Mouse (Mus musculus): ENCODE data around the gene Hsph1. TPM values are rescaled to one million over a fixed set of nuclear protein-coding genes. Genes with fewer than 3 reads are reported as not detected.

The Hsph1 gene
- polyA plus RNA-seq, 1 experiment from 2014 or later: 23.5 TPM

- no peaks in the 10 kb centered on the region for H3K27me3 ChIP-seq (ENCODE audit: control insufficient read depth, insufficient read depth, low read length)
- 82% methylated on average over 14 of the region's 14 CpGs for WGBS
- no peak overlapping the region for H3K4me3 ChIP-seq (ENCODE audit: control insufficient read depth in 1 of 2, insufficient read depth in 1 of 2, low read depth in 1 of 2, low read length in 2 of 2)
- no peak for ATAC-seq (ENCODE audit: insufficient number of reproducible peaks, insufficient read depth, low FRiP score, low read depth)
- H3K9ac ChIP-seq (ENCODE audit: low read length): no peak overlapping the region
- no peak overlapping the region for H3K27ac ChIP-seq (replicated peaks in 1 of 2; ENCODE audit: control insufficient read depth in 1 of 2, insufficient read depth in 1 of 2, low read depth in 2 of 2, low read length in 2 of 2)
- H3K9me3 ChIP-seq (ENCODE audit: control insufficient read depth, low read length): no peaks in the 10 kb centered on the region
- peaks cover 12 to 13% of the 10 kb centered on the region in 2 experiments for H3K4me1 ChIP-seq (ENCODE audit: control insufficient read depth in 2 of 2, insufficient read depth in 2 of 2, low read length in 2 of 2)
- no peak overlapping the region for H3K4me2 ChIP-seq (ENCODE audit: low read length)
- no peaks in the 10 kb centered on the region for H3K36me3 ChIP-seq (ENCODE audit: control insufficient read depth, insufficient read depth, low read length)
Measured at GRCm38 (mm10) chr5:149649499-149650178, 13.5 kb upstream of the Hsph1 start.

DNA sequence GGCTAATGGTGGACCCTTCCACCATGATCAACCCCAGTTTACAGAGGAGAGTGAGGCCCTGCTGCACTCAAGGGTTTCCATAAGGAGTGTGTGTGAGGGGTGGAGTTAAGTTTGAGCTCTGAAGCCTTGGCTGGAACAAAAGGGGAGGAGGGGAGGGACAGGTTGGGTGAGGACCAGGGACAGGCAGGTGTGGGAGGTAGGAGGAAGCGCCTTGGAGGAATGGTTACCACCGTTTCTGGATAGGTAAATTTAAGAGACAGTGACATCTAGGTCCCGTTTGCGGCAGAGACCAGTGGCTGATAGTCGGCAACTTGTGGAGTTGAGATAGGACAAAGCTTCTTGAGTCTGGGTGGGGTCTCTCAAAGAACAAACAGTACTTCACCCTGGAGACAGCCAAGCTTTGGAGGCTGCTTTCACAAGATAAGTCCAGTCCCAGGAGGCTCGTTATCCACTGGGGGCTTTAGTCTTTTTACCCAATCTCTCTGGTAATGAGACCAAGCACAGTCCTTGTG lies 12.8 kb upstream of the Hsph1 start:
- Histone ChIP-seq H3K9ac (ENCODE audit: low read length) (no peak overlapping the region), H3K27ac (replicated peaks in 1 of 2; ENCODE audit: control insufficient read depth in 1 of 2, insufficient read depth in 1 of 2, low read depth in 2 of 2, low read length in 2 of 2) (no peak overlapping the region), H3K4me1 (ENCODE audit: control insufficient read depth in 2 of 2, insufficient read depth in 2 of 2, low read length in 2 of 2) (peaks cover 12 to 13% of the 10 kb centered on the region in 2 experiments), H3K9me3 (ENCODE audit: control insufficient read depth, low read length) (no peaks in the 10 kb centered on the region), H3K27me3 (ENCODE audit: control insufficient read depth, insufficient read depth, low read length) (no peaks in the 10 kb centered on the region), H3K4me2 (ENCODE audit: low read length) (no peak overlapping the region), H3K4me3 (ENCODE audit: control insufficient read depth in 1 of 2, insufficient read depth in 1 of 2, low read depth in 1 of 2, low read length in 2 of 2) (no peak overlapping the region), H3K36me3 (ENCODE audit: control insufficient read depth, insufficient read depth, low read length) (no peaks in the 10 kb centered on the region)
- ATAC-seq (ENCODE audit: insufficient number of reproducible peaks, insufficient read depth, low FRiP score, low read depth): no peak
- WGBS: 34% methylated on average over 6 of the region's 6 CpGs

- Histone ChIP-seq H3K4me3 (ENCODE audit: control insufficient read depth in 1 of 2, insufficient read depth in 1 of 2, low read depth in 1 of 2, low read length in 2 of 2) (no peak overlapping the region), H3K27me3 (ENCODE audit: control insufficient read depth, insufficient read depth, low read length) (no peaks in the 10 kb centered on the region), H3K27ac (replicated peaks in 1 of 2; ENCODE audit: control insufficient read depth in 1 of 2, insufficient read depth in 1 of 2, low read depth in 2 of 2, low read length in 2 of 2) (no peak overlapping the region), H3K9ac (ENCODE audit: low read length) (no peak overlapping the region), H3K36me3 (ENCODE audit: control insufficient read depth, insufficient read depth, low read length) (no peaks in the 10 kb centered on the region), H3K4me1 (ENCODE audit: control insufficient read depth in 2 of 2, insufficient read depth in 2 of 2, low read length in 2 of 2) (peaks cover 12 to 13% of the 10 kb centered on the region in 2 experiments), H3K4me2 (ENCODE audit: low read length) (no peak overlapping the region), H3K9me3 (ENCODE audit: control insufficient read depth, low read length) (no peaks in the 10 kb centered on the region)
- ATAC-seq (ENCODE audit: insufficient number of reproducible peaks, insufficient read depth, low FRiP score, low read depth): no peak
- WGBS: 29% methylated on average over 4 of the region's 4 CpGs
Measured at GRCm38 (mm10) chr5:149648196-149648595, 12.0 kb upstream of the Hsph1 start.

- ATAC-seq (ENCODE audit: insufficient number of reproducible peaks, insufficient read depth, low FRiP score, low read depth): no peak
- 78% methylated on average over 8 of the region's 8 CpGs for WGBS
- no peak overlapping the region for H3K9ac ChIP-seq (ENCODE audit: low read length)
- peaks cover 12 to 13% of the 10 kb centered on the region in 2 experiments for H3K4me1 ChIP-seq (ENCODE audit: control insufficient read depth in 2 of 2, insufficient read depth in 2 of 2, low read length in 2 of 2)
- no peaks in the 10 kb centered on the region for H3K36me3 ChIP-seq (ENCODE audit: control insufficient read depth, insufficient read depth, low read length)
- H3K4me3 ChIP-seq (ENCODE audit: control insufficient read depth in 1 of 2, insufficient read depth in 1 of 2, low read depth in 1 of 2, low read length in 2 of 2): no peak overlapping the region
- H3K4me2 ChIP-seq (ENCODE audit: low read length): no peak overlapping the region
- no peak overlapping the region for H3K27ac ChIP-seq (replicated peaks in 1 of 2; ENCODE audit: control insufficient read depth in 1 of 2, insufficient read depth in 1 of 2, low read depth in 2 of 2, low read length in 2 of 2)
- H3K27me3 ChIP-seq (ENCODE audit: control insufficient read depth, insufficient read depth, low read length): no peaks in the 10 kb centered on the region
- H3K9me3 ChIP-seq (ENCODE audit: control insufficient read depth, low read length): no peaks in the 10 kb centered on the region
Measured at GRCm38 (mm10) chr5:149647367-149648115, 11.4 kb upstream of the Hsph1 start.

GRCm38 (mm10) chr5:149642783-149643509 lies 6.8 kb upstream of the Hsph1 start:
- no peak overlapping the region for H3K9ac ChIP-seq (ENCODE audit: low read length)
- no peak overlapping the region for H3K4me3 ChIP-seq (ENCODE audit: control insufficient read depth in 1 of 2, insufficient read depth in 1 of 2, low read depth in 1 of 2, low read length in 2 of 2)
- no peak for ATAC-seq (ENCODE audit: insufficient number of reproducible peaks, insufficient read depth, low FRiP score, low read depth)
- H3K36me3 ChIP-seq (ENCODE audit: control insufficient read depth, insufficient read depth, low read length): no peaks in the 10 kb centered on the region
- no peaks in the 10 kb centered on the region for H3K27me3 ChIP-seq (ENCODE audit: control insufficient read depth, insufficient read depth, low read length)
- 77% methylated on average over 11 of the region's 11 CpGs for WGBS
- H3K4me1 ChIP-seq (ENCODE audit: control insufficient read depth in 2 of 2, insufficient read depth in 2 of 2, low read length in 2 of 2): peaks cover 0 to under 1% of the 10 kb centered on the region in 2 experiments; a peak in 2 of 4 replicates
- no peaks in the 10 kb centered on the region for H3K9me3 ChIP-seq (ENCODE audit: control insufficient read depth, low read length)
- no peak overlapping the region for H3K4me2 ChIP-seq (ENCODE audit: low read length)
- no peak overlapping the region for H3K27ac ChIP-seq (replicated peaks in 1 of 2; ENCODE audit: control insufficient read depth in 1 of 2, insufficient read depth in 1 of 2, low read depth in 2 of 2, low read length in 2 of 2)

- H3K4me3 ChIP-seq (ENCODE audit: control insufficient read depth in 1 of 2, insufficient read depth in 1 of 2, low read depth in 1 of 2, low read length in 2 of 2): no peak overlapping the region
- no peaks in the 10 kb centered on the region for H3K36me3 ChIP-seq (ENCODE audit: control insufficient read depth, insufficient read depth, low read length)
- no peaks in the 10 kb centered on the region for H3K27me3 ChIP-seq (ENCODE audit: control insufficient read depth, insufficient read depth, low read length)
- no peak overlapping the region for H3K9ac ChIP-seq (ENCODE audit: low read length)
- no peak overlapping the region for H3K27ac ChIP-seq (replicated peaks in 1 of 2; ENCODE audit: control insufficient read depth in 1 of 2, insufficient read depth in 1 of 2, low read depth in 2 of 2, low read length in 2 of 2)
- no peak overlapping the region for H3K4me2 ChIP-seq (ENCODE audit: low read length)
- ATAC-seq (ENCODE audit: insufficient number of reproducible peaks, insufficient read depth, low FRiP score, low read depth): no peak
- H3K9me3 ChIP-seq (ENCODE audit: control insufficient read depth, low read length): no peaks in the 10 kb centered on the region
- no peaks in the 10 kb centered on the region for H3K4me1 ChIP-seq (ENCODE audit: control insufficient read depth in 2 of 2, insufficient read depth in 2 of 2, low read length in 2 of 2)
- 56% methylated on average over 6 of the region's 6 CpGs for WGBS
Measured at GRCm38 (mm10) chr5:149642366-149642765, 6.2 kb upstream of the Hsph1 start.

DNA sequence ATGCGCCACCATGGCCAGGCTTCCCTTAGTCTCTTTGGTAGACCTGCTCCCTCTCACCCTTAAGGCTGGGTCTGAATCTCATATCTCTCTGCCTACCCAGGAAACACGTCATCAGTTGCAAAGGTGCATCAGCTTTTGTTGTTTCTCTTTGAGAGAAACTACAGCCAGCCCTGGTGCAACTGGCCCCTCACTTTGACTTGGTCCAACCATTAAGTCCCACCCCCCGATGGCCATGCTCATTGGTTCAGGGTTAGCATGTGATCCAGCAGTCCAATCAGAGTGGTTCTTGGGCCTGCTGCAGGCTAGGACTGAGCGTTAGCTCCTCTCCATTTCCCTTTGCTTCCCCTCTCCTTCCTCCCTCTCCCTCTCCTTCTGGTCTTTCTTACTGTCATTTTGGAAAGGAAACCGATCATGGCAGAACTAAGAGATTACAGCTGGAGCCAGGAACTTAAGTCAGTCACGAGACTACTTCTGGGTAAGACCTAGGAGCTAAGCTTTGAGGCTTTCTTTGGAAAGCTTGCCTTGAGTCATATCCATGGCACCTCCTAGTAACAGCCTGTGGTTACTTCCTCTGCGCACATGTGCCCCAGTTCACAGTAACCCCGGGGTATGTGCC lies 5.2 kb upstream of the Hsph1 start:
- Histone ChIP-seq H3K36me3 (ENCODE audit: control insufficient read depth, insufficient read depth, low read length) (no peaks in the 10 kb centered on the region), H3K4me3 (ENCODE audit: control insufficient read depth in 1 of 2, insufficient read depth in 1 of 2, low read depth in 1 of 2, low read length in 2 of 2) (no peak overlapping the region), H3K4me1 (ENCODE audit: control insufficient read depth in 2 of 2, insufficient read depth in 2 of 2, low read length in 2 of 2) (no peaks in the 10 kb centered on the region), H3K27me3 (ENCODE audit: control insufficient read depth, insufficient read depth, low read length) (no peaks in the 10 kb centered on the region), H3K9ac (ENCODE audit: low read length) (no peak overlapping the region), H3K27ac (replicated peaks in 1 of 2; ENCODE audit: control insufficient read depth in 1 of 2, insufficient read depth in 1 of 2, low read depth in 2 of 2, low read length in 2 of 2) (no peak overlapping the region), H3K9me3 (ENCODE audit: control insufficient read depth, low read length) (no peaks in the 10 kb centered on the region), H3K4me2 (ENCODE audit: low read length) (no peak overlapping the region)
- ATAC-seq (ENCODE audit: insufficient number of reproducible peaks, insufficient read depth, low FRiP score, low read depth): no peak
- WGBS: 73% methylated on average over 8 of the region's 8 CpGs

Measured in heart, embryonic 14.5 days (tissue).